Mouse (Mus musculus): Measurements from ENCODE around the gene Chrnb2. TPM values are rescaled to one million over a fixed set of nuclear protein-coding genes. Genes with fewer than 3 reads are reported as not detected.

The Chrnb2 gene
- polyA plus RNA-seq, 1 experiment = 1.2 TPM

GRCm38 (mm10) chr3:89776001-89776400 lies 11.6 kb upstream of the Chrnb2 start:
- DNase-seq (ENCODE audit: low read depth) = no peak

GRCm38 (mm10) chr3:89774236-89774960 lies 10.0 kb upstream of the Chrnb2 start:
- no peak for DNase-seq (ENCODE audit: low read depth)

- DNase-seq (ENCODE audit: low read depth) = no peak
These were observed 9.3 kb upstream of the Chrnb2 start for GRCm38 (mm10) chr3:89773740-89774211.

- peak; percentile 44 for DNase-seq (ENCODE audit: low read depth)
These were observed 8.7 kb upstream of the Chrnb2 start, which contains the start of gene Ube2q1 for GRCm38 (mm10) chr3:89772968-89773709. Gene Ube2q1, plus strand, starts transcription at chr3:89773616.

- peak; percentile 45 for DNase-seq (ENCODE audit: low read depth)
These were observed 8.1 kb upstream of the Chrnb2 start for GRCm38 (mm10) chr3:89772588-89772967.

GRCm38 (mm10) chr3:89770425-89771002 lies 6.1 kb upstream of the Chrnb2 start:
- no peak for DNase-seq (ENCODE audit: low read depth)

- no peak for DNase-seq (ENCODE audit: low read depth)
These were observed 5.2 kb upstream of the Chrnb2 start for GRCm38 (mm10) chr3:89769584-89769983.

GRCm38 (mm10) chr3:89759786-89760185 lies 4.6 kb downstream of the Chrnb2 start:
- no peak for DNase-seq (ENCODE audit: low read depth)

- no peak for DNase-seq (ENCODE audit: low read depth)
These were observed 6.6 kb downstream of the Chrnb2 start for GRCm38 (mm10) chr3:89757851-89758250.

GRCm38 (mm10) chr3:89755283-89755682 lies 9.1 kb downstream of the Chrnb2 start:
- DNase-seq (ENCODE audit: low read depth) = no peak

GRCm38 (mm10) chr3:89752307-89752706 lies 12.1 kb downstream of the Chrnb2 start:
- DNase-seq (ENCODE audit: low read depth) = no peak

GRCm38 (mm10) chr3:89738509-89738908 lies 25.9 kb downstream of the Chrnb2 start:
- DNase-seq (ENCODE audit: low read depth) = no peak

- no peak for DNase-seq (ENCODE audit: low read depth)
These were observed 32.3 kb downstream of the Chrnb2 start for GRCm38 (mm10) chr3:89732091-89732490.

GRCm38 (mm10) chr3:89730350-89731331 lies 33.8 kb downstream of the Chrnb2 start:
- DNase-seq (ENCODE audit: low read depth) = peak; percentile 42

- DNase-seq (ENCODE audit: low read depth) = no peak
These were observed 35.6 kb downstream of the Chrnb2 start for GRCm38 (mm10) chr3:89728848-89729247.

GRCm38 (mm10) chr3:89727028-89727427 lies 37.4 kb downstream of the Chrnb2 start:
- no peak for DNase-seq (ENCODE audit: low read depth)

GRCm38 (mm10) chr3:89723400-89724084 lies 40.9 kb downstream of the Chrnb2 start:
- DNase-seq (ENCODE audit: low read depth) = no peak

- no peak for DNase-seq (ENCODE audit: low read depth)
These were observed 42.4 kb downstream of the Chrnb2 start for GRCm38 (mm10) chr3:89722032-89722431.

GRCm38 (mm10) chr3:89715967-89716256 lies 48.5 kb downstream of the Chrnb2 start:
- no peak for DNase-seq (ENCODE audit: low read depth)

GRCm38 (mm10) chr3:89715207-89715966 lies 49.0 kb downstream of the Chrnb2 start:
- no peak for DNase-seq (ENCODE audit: low read depth)

Data from gonadal fat pad, adult 2 months (tissue).